Mouse (Mus musculus) urinary bladder, adult 2 months (tissue): ENCODE measurements around the gene Nploc4. TPM values are rescaled to one million over a fixed set of nuclear protein-coding genes. Genes with fewer than 3 reads are reported as not detected.
A peak's percentile ranks its signal among the peaks of the same experiment; 100 is the strongest.

Experiments used
- DNase-seq: peaks from one replicate; pipeline ENCODE4 v3.0.0; 2022; ENCODE audit warnings: low spot score
- polyA plus RNA-seq: library from polyadenylated mRNA; depleted of rRNA; stranded (reverse); fragments of >200 nt; gene quantifications from 2 replicates; pipeline ENCODE4 v1.2.3, GENCODE M21; 2012; rRNA removed

Gene Nploc4
- 40.6 and 41.1 TPM in 2 replicates for polyA plus RNA-seq

GRCm38 (mm10) chr11:120437152-120437856, at the start of gene Nploc4:
Nploc4 (minus strand) TSS chr11:120437708.
- peak; percentile 84 for DNase-seq

DNA sequence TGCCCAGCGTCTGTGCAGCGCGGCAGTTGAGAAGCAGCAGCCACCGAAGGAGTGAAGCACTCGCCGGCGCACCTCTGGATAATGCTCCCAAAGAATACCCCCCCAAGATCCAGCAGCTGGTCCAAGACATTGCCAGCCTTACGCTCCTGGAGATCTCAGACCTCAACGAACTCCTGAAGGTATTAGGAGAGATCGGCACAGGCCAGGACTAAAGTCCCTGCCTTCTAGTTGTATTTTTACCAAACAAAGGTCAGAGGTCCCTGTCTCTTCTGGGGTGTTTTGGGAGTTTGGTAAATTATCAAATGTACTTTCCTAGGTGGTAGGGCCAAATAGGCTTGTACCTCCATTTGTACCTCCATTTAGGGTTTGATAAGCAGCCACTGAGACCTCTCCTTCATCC, 47.7 kb upstream of the Nploc4 start:
- no peak for DNase-seq

- peak; percentile 78 for DNase-seq
Observed at GRCm38 (mm10) chr11:120484265-120484981, 46.9 kb upstream of the Nploc4 start, which contains the start of gene Mrpl12. Mrpl12 (plus strand) TSS chr11:120484613.

- DNase-seq: no peak
Observed at GRCm38 (mm10) chr11:120483448-120483934, 46.0 kb upstream of the Nploc4 start.

GRCm38 (mm10) chr11:120472052-120472451, 34.5 kb upstream of the Nploc4 start:
- DNase-seq: no peak

GRCm38 (mm10) chr11:120467736-120468092, 30.2 kb upstream of the Nploc4 start:
- DNase-seq: no peak

DNA sequence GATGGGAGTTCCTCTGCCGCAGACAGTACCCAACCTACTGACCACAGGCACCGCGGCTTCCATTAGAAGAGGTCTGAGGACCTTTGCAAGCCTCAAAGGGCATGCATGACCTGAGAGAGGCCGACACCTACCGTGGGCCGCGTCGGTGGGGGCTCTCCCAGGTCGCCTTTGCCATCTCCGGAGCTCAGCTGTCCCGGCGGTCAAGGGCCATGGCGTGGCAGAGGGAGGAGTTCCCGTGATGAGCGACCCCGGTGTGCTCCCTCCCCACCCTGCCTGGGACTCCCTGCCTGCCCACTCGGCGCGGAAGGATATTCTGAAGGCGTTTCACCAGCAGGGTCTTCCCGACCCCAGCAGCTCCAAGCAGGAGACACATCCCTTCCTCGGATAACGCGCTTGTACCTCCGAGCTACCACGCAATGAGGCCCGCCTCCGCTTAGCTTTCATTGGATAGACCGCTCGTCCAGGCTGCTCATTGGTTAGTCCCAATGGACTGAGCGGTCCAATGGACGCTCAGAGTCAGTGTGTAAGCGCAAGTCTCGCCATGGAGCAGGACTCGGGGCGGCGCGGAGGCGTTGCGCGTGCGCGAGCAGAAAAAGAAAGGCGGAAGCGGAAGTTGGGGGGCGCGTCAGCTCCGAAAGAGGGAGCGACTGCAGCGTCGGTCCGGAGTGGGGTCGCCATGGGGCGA, 29.7 kb upstream of the Nploc4 start, which contains the start of gene Arl16:
TSS of gene Arl16 (minus strand) at position 557 of the 685 bp plus-strand sequence.
- peak; percentile 79 for DNase-seq

DNA sequence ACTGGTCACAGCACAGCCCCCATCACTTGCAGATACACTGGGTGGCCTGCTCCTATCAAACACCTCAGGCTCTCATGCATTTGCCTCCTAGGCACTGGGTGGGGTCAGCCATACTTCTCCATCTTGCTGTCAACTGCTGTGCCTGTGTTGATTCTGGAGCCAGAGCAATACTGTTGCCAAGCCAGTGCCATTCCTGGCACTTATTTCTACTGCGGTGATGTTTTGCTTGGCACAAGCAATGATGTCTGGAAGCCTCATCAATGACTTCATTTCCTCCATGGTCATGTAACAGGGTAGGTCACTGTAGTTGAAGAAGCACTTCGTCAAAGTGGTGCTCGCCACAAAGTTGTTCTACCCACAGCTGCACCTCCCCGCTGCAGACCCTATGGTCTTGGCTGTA, 28.0 kb upstream of the Nploc4 start:
- no peak for DNase-seq

- no peak for DNase-seq
Observed at GRCm38 (mm10) chr11:120464365-120464764, 26.9 kb upstream of the Nploc4 start.

- DNase-seq: no peak
Observed at GRCm38 (mm10) chr11:120463536-120463935, 26.0 kb upstream of the Nploc4 start.

DNA sequence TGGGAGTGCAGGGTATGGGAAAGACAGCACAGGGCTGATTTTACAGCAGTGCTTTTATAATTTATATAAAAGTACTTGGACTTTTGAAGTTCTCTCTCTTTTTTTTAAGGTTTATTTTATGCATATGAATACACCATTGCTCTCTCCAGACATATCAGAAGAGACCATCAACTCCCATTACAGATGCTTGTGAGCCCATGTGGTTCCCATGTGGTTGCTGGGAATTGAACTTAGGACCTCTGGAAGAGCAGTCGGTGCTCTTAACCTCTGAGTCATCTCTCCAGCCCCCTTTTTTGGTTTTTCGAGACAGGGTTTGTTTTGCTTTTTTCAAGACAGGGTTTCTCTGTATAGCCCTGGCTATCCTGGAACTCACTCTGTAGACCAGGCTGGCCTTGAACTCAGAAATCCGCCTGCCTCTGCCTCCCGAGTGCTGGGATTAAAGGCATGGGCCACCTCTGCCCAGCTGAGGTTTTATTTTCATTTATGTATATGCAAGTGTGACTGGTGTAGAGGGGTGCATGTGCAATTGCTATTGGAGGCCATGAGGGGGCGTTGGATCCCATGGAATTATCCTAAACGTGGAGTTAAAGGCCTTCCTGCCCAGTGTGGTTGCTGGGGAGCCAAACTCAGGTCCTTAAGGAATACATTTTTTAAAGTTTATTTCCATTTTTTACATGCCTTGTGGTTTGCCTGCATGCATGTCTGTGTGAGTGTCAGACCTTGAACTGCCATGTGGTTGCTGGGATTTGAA, 21.5 kb upstream of the Nploc4 start:
- no peak for DNase-seq

DNA sequence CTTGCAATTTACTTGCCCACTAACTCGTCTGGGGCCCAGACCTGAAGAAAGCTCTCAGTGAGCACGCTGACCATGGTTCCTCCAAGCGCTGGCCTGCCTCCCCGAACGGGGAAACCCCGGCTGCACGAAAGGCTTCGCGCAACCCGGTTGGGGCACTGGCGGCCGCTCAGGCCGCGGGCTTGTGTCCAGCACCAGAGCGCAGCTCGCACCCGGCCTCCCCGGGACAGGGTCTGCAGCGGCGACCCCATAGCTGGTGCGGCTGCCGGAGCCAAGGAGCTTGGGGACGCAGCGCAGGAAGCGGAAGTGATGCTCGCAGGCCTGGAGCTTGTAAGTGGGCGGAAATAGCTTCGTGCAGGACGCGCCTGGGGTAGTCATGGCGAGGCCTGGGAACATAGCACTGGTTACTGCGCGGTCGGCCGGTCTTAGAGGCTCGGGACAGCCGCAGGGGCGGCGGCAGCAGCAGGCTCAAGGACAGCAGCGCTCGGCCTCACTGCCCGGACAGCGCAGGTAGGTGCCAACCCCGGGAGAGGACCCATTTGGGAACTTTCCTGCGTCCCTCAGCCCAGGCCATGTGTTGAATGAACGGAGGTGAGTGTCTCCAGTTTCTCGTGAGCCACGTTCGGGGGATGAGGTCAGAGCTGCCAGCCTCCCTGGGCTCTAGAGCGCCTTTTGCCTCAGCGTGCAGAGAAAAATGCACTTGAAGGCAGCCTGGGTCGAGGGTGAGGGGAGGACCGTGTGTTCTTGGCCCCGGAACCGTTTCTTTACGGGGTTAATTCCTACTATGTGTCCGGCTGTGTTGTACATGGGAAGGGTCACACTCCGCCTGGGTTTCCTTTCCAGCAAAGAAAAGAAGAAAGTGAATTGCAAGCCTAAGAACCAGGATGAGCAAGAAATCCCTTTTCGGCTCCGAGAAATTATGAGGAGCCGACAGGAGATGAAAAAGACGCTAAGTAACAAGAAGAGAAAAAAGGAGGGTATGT, 20.6 kb upstream of the Nploc4 start, which contains the start of the genes Oxld1 and Ccdc137:
TSS of gene Oxld1 (minus strand) at position 297 of the 980 bp plus-strand sequence.
TSS of gene Ccdc137 (plus strand) at position 344 of the 980 bp plus-strand sequence.
- DNase-seq: peak; percentile 70

- DNase-seq: no peak
Observed at GRCm38 (mm10) chr11:120457370-120457769, 19.9 kb upstream of the Nploc4 start.

DNA sequence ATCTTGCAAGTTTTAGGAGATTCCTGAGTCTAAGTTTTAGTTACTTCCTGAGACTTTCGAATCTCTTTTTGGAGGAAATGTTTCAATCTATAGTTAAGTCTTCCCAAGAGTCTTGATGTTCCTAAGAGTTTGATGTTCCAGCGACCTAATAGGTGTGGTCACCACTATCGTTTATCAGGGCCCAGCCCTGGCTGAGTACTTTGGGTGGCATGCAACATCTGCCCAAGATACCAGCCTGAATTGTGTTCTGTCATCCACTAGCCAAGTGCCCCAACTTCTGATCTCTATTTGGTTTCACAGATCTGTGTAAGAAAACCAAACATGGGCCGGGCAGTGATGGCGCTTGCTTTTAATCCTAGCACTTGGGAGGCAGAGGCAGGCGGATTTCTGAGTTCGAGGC, 17.9 kb upstream of the Nploc4 start:
- DNase-seq: no peak

DNA sequence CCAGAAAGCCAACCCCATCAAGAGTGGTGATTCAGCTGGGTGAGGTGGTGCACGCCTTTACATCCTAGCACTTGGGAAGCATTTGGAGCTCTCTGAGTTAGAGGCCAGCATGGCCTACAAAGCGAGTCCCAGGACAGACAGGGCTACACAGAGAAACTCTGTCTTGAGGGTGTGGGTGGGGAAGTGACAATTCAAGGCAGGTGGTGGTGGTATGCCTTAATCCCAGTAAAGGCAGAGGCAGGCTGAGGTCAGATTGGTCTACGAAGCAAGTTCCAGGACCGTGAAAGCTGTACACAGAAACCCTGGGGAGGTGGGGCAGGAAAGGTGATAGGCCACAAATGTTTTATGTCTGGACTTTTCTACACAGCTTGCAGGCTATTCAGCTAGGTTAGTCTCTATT, 17.5 kb upstream of the Nploc4 start:
- DNase-seq: no peak

GRCm38 (mm10) chr11:120453306-120453705, 15.8 kb upstream of the Nploc4 start, which contains the start of gene Pde6g:
Pde6g (minus strand) TSS chr11:120453500.
- DNase-seq: no peak

- no peak for DNase-seq
Observed at GRCm38 (mm10) chr11:120452246-120452645, 14.7 kb upstream of the Nploc4 start.

GRCm38 (mm10) chr11:120447179-120447578, 9.7 kb upstream of the Nploc4 start:
- no peak for DNase-seq

- DNase-seq: no peak
Observed at GRCm38 (mm10) chr11:120445475-120445874, 8.0 kb upstream of the Nploc4 start.

GRCm38 (mm10) chr11:120444106-120444505, 6.6 kb upstream of the Nploc4 start:
- no peak for DNase-seq
